Mouse (Mus musculus): ENCODE measurements at regions not wholly inside any gene's neighbourhood (a gene's known extent, or its start where the extent isn't known, plus 50 kb on each side); places are given as distances from the start of the nearest gene placed in this dataset.

- no peak for DNase-seq (ENCODE audit: low read depth, low spot score)
Observed at GRCm38 (mm10) chr12:39729255-39729654, 308.6 kb downstream of the Arl4a start.

DNA sequence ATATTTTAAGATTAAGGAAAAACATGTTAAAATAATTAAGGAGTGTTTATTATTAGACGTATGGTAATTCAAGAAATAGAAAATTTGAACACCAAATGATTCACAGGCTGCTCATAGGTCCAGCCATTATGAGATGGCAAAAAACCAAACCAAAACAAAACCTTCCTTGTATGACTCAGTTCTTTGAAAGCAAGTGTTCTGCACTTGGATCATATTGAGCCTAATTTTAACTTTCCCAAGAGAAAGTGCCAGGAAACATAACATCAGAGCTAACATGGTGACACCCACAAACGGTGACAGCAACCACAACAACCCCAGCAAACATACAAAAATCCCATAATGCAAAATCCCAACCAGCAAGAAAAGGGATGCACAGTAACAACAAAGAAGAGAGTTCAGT is 313.7 kb downstream of the Arl4a start:
- DNase-seq (ENCODE audit: low read depth, low spot score), result no peak

DNA sequence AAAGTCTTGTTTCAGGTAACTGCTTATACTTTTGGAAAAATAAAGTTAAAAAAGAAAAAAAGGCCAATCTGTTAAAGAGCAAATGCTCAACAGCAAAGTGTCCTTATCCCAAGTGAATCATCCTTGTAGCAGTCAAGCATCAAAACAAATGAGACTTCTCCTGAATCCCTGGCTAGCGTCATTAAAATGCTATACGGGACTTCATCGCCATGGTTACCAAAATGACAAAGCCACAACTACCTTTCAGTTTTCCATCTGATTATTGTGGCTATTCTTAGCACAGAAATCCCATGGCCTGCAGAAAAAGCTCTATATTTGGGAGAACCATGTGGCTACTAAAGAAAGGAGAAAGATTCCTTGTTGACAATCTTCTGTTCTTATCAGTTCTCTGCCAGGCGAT is 322.7 kb downstream of the Arl4a start:
- no peak for DNase-seq (ENCODE audit: low read depth, low spot score)

- DNase-seq (ENCODE audit: low read depth, low spot score), result no peak
Observed at GRCm38 (mm10) chr12:39714169-39714794, 323.5 kb downstream of the Arl4a start.

DNA sequence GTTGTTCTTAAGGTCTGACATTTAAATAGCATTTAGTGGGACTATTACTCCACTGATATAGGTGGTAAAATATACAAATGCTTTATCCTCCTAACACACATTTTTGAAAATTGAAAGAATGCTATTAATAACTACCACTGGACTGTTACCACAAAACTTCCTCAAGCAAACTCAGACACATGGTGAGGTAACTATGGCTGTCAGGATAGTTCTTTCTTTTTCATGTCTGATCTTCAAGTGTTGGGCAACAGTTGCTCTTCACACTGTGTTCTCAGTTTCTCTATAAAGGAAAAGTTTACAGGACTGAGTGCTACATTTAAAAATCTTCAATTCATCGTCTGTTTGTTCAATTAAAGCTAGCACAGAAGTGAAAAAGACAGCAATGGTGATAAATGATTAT is 326.0 kb downstream of the Arl4a start:
- DNase-seq (ENCODE audit: low read depth, low spot score), result no peak

GRCm38 (mm10) chr12:39709850-39710249 is 328.0 kb downstream of the Arl4a start:
- DNase-seq (ENCODE audit: low read depth, low spot score), result no peak

GRCm38 (mm10) chr12:39697182-39697581 is 340.6 kb downstream of the Arl4a start:
- no peak for DNase-seq (ENCODE audit: low read depth, low spot score)

DNA sequence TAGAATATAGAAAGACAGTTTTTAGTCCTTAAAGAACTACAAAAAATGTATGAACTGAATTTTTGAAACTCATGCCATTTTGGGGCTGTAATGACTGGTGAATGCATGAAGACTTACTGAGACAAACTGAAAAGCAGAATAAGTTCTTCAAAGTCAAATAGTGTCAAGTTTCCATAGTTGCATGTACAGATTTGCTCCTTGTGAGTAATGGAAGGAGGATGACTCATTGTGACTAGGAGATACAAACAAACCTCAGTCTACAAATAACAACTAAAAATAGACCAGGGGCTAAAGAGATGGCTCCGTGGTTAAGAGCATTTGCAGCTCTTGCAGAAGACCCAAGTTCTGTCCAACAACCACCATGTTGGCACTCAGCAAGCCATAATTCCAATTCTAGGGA is 342.5 kb downstream of the Arl4a start:
- DNase-seq (ENCODE audit: low read depth, low spot score), result no peak

GRCm38 (mm10) chr12:39692043-39692442 is 345.8 kb downstream of the Arl4a start:
- no peak for DNase-seq (ENCODE audit: low read depth, low spot score)

- DNase-seq (ENCODE audit: low read depth, low spot score), result no peak
Observed at GRCm38 (mm10) chr12:39685399-39685798, 352.4 kb downstream of the Arl4a start.

DNA sequence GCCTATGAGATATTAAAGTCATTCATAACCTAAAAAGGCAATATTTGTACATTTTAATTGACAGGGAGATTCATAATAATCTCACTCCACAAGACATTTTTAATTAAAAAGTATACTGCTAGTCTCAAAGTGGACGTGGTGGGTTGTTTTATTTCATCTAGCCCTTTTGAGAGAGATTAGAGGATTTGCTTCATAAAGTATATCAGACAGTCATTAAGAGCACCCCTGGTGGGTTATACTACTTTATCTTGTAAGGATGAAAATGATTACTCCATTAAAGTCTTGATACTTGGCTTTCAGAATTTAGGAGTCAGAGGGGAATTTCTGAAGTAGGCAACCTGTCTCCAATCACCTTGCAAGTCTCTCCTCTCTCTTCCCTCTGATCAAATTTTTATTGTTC is 355.7 kb downstream of the Arl4a start:
- DNase-seq (ENCODE audit: low read depth, low spot score), result no peak

DNA sequence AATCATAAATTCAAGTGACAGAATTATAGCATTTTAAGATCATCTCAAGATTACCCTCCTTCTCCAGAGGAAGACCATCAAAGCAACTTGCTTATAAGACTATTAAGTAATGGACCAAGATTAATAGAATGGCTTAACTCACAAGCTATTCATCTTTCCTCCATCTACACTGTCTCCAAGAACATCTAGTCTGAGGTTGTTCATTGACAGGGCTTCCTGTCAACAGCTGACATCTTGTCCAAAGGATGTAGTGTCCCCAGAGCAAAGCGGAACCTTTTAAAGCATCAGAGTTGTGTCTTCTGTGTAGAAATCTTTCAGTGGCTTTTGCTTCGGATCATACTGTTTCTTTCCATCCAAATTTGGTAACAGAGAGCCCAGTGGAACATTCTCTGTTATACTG is 362.2 kb downstream of the Arl4a start:
- DNase-seq (ENCODE audit: low read depth, low spot score), result no peak

DNA sequence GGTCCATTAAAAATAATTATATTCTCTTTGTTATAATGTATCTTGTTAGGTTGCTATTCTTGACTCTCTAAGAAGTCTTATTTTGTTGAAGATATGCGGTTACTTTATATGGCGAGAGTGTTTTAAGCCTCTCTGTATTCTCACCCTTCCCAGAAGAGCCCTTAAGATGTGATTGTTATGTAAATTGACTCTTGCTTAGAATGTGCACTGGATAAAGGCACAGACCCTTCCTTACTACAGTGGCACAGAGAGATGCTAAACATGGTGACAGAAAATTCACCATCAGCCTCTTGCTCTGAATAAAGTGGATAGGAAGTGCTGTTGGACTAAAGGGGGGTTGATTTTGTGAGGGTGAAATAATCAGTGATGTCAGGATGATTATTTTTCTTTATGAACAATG is 370.1 kb downstream of the Arl4a start:
- DNase-seq (ENCODE audit: low read depth, low spot score), result peak; percentile 49

DNA sequence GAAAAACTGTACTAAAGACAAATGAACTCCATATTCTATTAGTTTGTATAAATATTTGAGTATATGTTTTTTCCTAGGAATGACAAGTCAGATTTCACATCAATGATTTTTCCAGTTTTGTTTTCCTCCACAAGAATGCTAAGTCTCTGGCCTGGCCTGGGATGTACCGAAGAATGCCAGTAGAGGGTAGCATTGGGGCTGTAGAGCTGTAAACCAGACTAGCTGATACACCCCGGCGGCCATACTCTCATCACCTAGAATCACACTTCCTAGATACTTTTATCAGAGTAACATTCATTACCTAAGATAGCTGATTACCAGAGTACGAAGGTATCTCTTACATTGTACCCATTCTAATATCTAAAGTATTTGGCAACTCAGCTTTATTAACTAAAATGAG is 372.4 kb downstream of the Arl4a start:
- DNase-seq (ENCODE audit: low read depth, low spot score), result peak; percentile 59

GRCm38 (mm10) chr12:39660420-39660819 is 377.4 kb downstream of the Arl4a start:
- DNase-seq (ENCODE audit: low read depth, low spot score), result no peak

DNA sequence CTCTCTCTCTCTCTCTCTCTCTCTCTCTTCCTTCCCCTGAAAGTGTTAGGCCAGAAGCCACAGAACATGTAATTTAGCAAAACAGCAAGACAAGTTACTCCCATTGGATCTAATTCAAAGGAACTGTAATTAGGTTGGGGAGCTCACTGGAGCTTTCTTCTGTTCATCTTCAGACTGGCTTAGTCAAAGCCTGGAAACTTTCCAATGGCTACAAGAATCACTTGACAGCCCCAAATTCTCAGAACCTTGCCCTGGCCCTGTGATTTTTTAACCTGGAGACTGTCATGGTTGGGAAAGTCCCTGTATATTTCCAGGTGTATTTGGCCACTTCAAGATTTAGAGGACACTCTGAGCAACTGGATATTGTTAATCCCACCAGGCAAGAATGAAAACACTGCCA is 381.2 kb downstream of the Arl4a start:
- no peak for DNase-seq (ENCODE audit: low read depth, low spot score)

DNA sequence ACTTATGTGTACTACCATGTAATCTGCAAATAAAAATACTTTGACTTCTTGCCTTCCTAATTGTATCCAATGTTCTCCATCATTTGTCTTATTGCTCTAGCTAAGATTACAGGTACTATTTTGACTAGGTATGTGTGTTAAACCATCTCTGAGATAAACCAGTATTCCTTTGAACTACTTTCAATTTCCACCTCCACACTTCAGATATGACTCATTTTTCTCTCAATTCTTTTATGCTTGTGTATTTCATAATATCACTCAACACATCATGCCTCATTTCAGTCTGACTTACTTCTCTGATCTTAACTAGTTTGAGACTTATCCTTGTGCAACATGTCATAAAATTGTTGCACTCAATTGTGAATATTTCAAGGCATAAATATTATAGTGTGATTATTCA is 388.9 kb downstream of the Arl4a start:
- DNase-seq (ENCODE audit: low read depth, low spot score), result no peak

DNA sequence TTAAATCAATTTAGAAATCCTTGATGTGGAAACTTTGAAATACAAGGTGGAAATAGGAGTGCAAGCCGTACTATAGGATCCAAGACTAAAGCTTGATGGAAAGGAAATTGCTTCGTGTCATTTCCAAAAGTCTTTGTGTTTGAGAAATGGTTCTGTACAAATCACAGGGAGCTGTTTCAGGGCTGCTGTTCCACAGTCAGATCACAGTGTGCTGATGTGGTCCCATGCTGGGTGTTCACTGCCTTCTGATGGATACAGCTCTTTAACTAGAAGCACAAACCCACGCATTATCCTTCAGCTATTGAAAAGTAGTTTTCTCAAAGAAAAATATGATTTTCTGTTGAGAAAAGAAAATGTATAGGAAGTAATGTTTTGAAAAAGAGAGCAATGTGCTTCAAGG is 391.3 kb downstream of the Arl4a start:
- no peak for DNase-seq (ENCODE audit: low read depth, low spot score)

- DNase-seq (ENCODE audit: low read depth, low spot score), result no peak
Observed at GRCm38 (mm10) chr12:39645581-39645980, 392.2 kb downstream of the Arl4a start.

- no peak for DNase-seq (ENCODE audit: low read depth, low spot score)
Observed at GRCm38 (mm10) chr12:39639246-39639645, 398.6 kb downstream of the Arl4a start.

DNA sequence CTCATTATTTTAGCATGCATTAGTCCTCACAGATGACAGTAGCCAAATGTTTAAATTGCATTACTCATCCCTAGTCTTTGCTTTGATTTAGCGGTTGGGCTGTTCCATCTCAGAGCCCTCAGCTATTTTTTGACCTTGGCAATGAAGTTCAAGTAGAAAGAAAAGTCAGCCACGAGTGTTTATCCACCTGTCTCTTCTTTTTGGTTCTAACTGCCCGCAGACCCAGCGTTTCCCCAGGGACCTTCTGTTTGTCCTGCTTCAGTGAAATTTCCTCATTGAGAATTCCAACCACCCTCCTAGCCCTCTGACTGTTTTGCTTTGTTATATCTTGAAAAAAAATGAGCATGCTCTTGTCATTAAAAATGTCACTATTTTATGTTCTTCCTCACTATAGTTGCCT is 403.5 kb downstream of the Arl4a start:
- no peak for DNase-seq (ENCODE audit: low read depth, low spot score)

- DNase-seq (ENCODE audit: low read depth, low spot score), result peak; percentile 3
Observed at GRCm38 (mm10) chr12:39621266-39621665, 416.6 kb downstream of the Arl4a start.

GRCm38 (mm10) chr12:39605289-39605688 is 432.5 kb downstream of the Arl4a start:
- no peak for DNase-seq (ENCODE audit: low read depth, low spot score)

- no peak for DNase-seq (ENCODE audit: low read depth, low spot score)
Observed at GRCm38 (mm10) chr12:39604723-39605122, 433.1 kb downstream of the Arl4a start.

All from R1 (cell line).